In genomic region chr14:71561906-71562305, GRCm38 (mm10) we compare ENCODE assay signal across 19 mouse cellular contexts.
DNase-seq lines count a peak whose midpoint lies in the region; ATAC-seq and TF ChIP-seq lines count a peak whose summit lies in the region.
"Had no signal": no experiment of that assay in that cellular context is flagged by ENCODE, and none has a peak within 500 bp of the region (broad histone marks: within the 10 kb centered on the region; RNA-seq: fewer than 3 reads in every experiment).

No protein-coding gene starts in this region.

- peak; percentile 57; the same call in 1 of the 2 replicates for ATAC-seq in forebrain, embryonic 13.5 days
- ATAC-seq in forebrain, postnatal 0 days: no peak
- ATAC-seq: CD4-positive, CD25-positive, alpha-beta regulatory T cell, adult 4 months; liver, embryonic 12.5 days had no signal

- H3K4me2 ChIP-seq in forebrain, embryonic 13.5 days: no peak overlapping the region
- H3K4me2 ChIP-seq in forebrain, postnatal 0 days (ENCODE audit: low read depth): no peak overlapping the region
- H3K4me2 ChIP-seq: limb, embryonic 12.5 days; liver, embryonic 12.5 days had no signal

- H3K27ac ChIP-seq in forebrain, embryonic 13.5 days: no peak overlapping the region
- no peak overlapping the region for H3K27ac ChIP-seq in forebrain, embryonic 10.5 days
- no peak overlapping the region for H3K27ac ChIP-seq in left cerebral cortex, adult 2 months
- H3K27ac ChIP-seq in forebrain, postnatal 0 days (ENCODE audit: low read depth, low read length): no peak overlapping the region
- H3K27ac ChIP-seq: hindbrain, embryonic 10.5 days; limb, embryonic 12.5 days; liver, embryonic 12.5 days; stomach, postnatal 0 days had no signal

- no peaks in the 10 kb centered on the region for H3K27me3 ChIP-seq in forebrain, embryonic 13.5 days
- no peaks in the 10 kb centered on the region for H3K27me3 ChIP-seq in forebrain, embryonic 10.5 days (ENCODE audit: poor library complexity, severe bottlenecking)
- H3K27me3 ChIP-seq in forebrain, postnatal 0 days (ENCODE audit: insufficient read depth, low read length): no peaks in the 10 kb centered on the region
- H3K27me3 ChIP-seq: limb, embryonic 12.5 days; liver, embryonic 12.5 days had no signal

- no peak overlapping the region for H3K4me3 ChIP-seq in forebrain, embryonic 13.5 days
- no peak overlapping the region for H3K4me3 ChIP-seq in forebrain, embryonic 10.5 days
- no peak overlapping the region for H3K4me3 ChIP-seq in left cerebral cortex, adult 2 months
- no peak overlapping the region for H3K4me3 ChIP-seq in forebrain, postnatal 0 days (ENCODE audit: low read depth, low read length)
- H3K4me3 ChIP-seq: hindbrain, embryonic 10.5 days; limb, embryonic 12.5 days; liver, embryonic 12.5 days had no signal

- no peak for DNase-seq in forebrain, embryonic 10.5 days (ENCODE audit: extremely low spot score, low spot score)
- peak in 1 of 2 experiments; percentile 12 for DNase-seq in left cerebral cortex, adult 2 months (ENCODE audit: extremely low spot score in 1 of 2, low spot score in 2 of 2)
- DNase-seq in left cerebral cortex, postnatal 10 days (ENCODE audit: extremely low spot score in 1 of 2, low spot score in 2 of 2): no peak
- DNase-seq in forebrain, postnatal 0 days: peak; percentile 6
- peak; percentile 40 for DNase-seq in telencephalon, adult 2 months (ENCODE audit: low read depth, low spot score)
- DNase-seq in embryo, embryonic 10.5 days (ENCODE audit: low spot score): no peak
- DNase-seq: adrenal gland, postnatal 25 days; cerebellum, adult 2 months; gastrocnemius, postnatal 14 days; kidney, adult 11 months; lung, adult 2 months; lung, postnatal 36 days; thymus, postnatal 25 days had no signal

- no peak overlapping the region for H3K9ac ChIP-seq in forebrain, embryonic 13.5 days
- no peak overlapping the region for H3K9ac ChIP-seq in forebrain, postnatal 0 days
- H3K9ac ChIP-seq: limb, embryonic 12.5 days; liver, embryonic 12.5 days had no signal

- no peaks in the 10 kb centered on the region for H3K9me3 ChIP-seq in forebrain, embryonic 13.5 days (replicated peaks)
- H3K9me3 ChIP-seq in forebrain, embryonic 10.5 days: no peaks in the 10 kb centered on the region
- no peaks in the 10 kb centered on the region for H3K9me3 ChIP-seq in forebrain, postnatal 0 days (ENCODE audit: low read length)
- H3K9me3 ChIP-seq: hindbrain, embryonic 10.5 days; limb, embryonic 12.5 days; liver, embryonic 12.5 days had no signal

- H3K4me1 ChIP-seq in forebrain, embryonic 13.5 days: no peaks in the 10 kb centered on the region
- no peaks in the 10 kb centered on the region for H3K4me1 ChIP-seq in forebrain, embryonic 10.5 days
- H3K4me1 ChIP-seq in forebrain, postnatal 0 days (ENCODE audit: insufficient read depth): no peaks in the 10 kb centered on the region
- H3K4me1 ChIP-seq: hindbrain, embryonic 10.5 days; limb, embryonic 12.5 days; liver, embryonic 12.5 days had no signal

- H3K36me3 ChIP-seq in forebrain, embryonic 13.5 days (ENCODE audit: poor library complexity, severe bottlenecking): no peaks in the 10 kb centered on the region
- no peaks in the 10 kb centered on the region for H3K36me3 ChIP-seq in forebrain, embryonic 10.5 days (replicated peaks)
- no peaks in the 10 kb centered on the region for H3K36me3 ChIP-seq in forebrain, postnatal 0 days (ENCODE audit: insufficient read depth)
- H3K36me3 ChIP-seq: hindbrain, embryonic 10.5 days; limb, embryonic 12.5 days; liver, embryonic 12.5 days had no signal

- intact Hi-C loops in left cerebral cortex, adult 2 months (cut with DNase I): no loop called here
- intact Hi-C loops in left cerebral cortex, postnatal 10 days (cut with DNase I): no loop called here

- peak; percentile 22 for TF ChIP-seq CTCF in left cerebral cortex, adult 2 months (IDR thresholded peaks at IDR 0.05)
- TF ChIP-seq CTCF in forebrain, postnatal 0 days (IDR thresholded peaks at IDR 0.05; ENCODE audit: low read depth): no peak

- 67% methylated on average over 4 of the region's 4 CpGs for WGBS in forebrain, embryonic 13.5 days
- WGBS in forebrain, embryonic 10.5 days: 91% methylated on average over 4 of the region's 4 CpGs
- WGBS in forebrain, postnatal 0 days: 51% methylated on average over 4 of the region's 4 CpGs

Comparison
In these comparisons a context has a peak if more than half of its experiments do, and no peak if none do; other contexts are left out.
1. DNase-seq: peak in forebrain, postnatal 0 days (single experiment) and telencephalon, adult 2 months (single experiment); none in forebrain, embryonic 10.5 days (single experiment), left cerebral cortex, postnatal 10 days (0 of 2) and embryo, embryonic 10.5 days (single experiment).